Mouse (Mus musculus) heart, postnatal 0 days (tissue): ENCODE measurements around the gene Plxdc1.

Experiments
- CTCF ChIP-seq: IDR thresholded peaks from 2 replicates; pipeline ENCODE4 v1.5.1; 2016; ENCODE audit warnings: antibody characterized with exemption, control low read depth, low read depth
- EP300 ChIP-seq: IDR thresholded peaks from 2 replicates; pipeline ENCODE4 v1.6.1; 2016; ENCODE audit warnings: antibody characterized with exemption, low read depth

DNA sequence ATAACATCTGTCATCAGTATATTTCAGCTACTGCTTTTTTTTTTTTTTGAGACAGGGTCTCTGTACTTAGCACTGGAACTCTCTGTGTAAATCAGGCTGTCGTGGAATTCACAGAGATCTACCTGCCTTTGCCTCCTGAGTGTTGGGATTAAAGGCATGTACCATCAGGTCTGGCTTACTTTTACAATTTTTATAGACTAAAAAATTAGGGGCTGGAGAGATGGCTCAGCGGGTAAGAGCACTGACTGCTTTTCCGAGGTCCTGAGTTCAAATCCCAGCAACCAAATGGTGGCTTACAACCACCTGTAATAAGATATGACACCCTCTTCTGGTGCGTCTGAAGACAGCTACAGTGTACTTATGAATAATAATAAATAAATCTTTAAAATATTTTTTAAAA lies 105.9 kb downstream of the Plxdc1 start:
- TF ChIP-seq CTCF, result no peak
- TF ChIP-seq EP300, result no peak
